Mouse (Mus musculus) midbrain, embryonic 13.5 days (tissue): ENCODE results near the gene Coro2a. TPM values are rescaled to one million over a fixed set of nuclear protein-coding genes. Genes with fewer than 3 reads are reported as not detected.

ENCODE experiments used
- ATAC-seq: fragments of 200-750 bp; cut with Nextera tagmentation; 2 replicates; pipeline ENCODE4 v1.8.0; 2017; ENCODE audit warnings: mild to moderate bottlenecking, moderate TSS enrichment, moderate library complexity
- H3K27ac ChIP-seq: fragments of 300-500 bp; sonication (generic); 2 replicates; pipeline ENCODE4 v1.5.1; 2015; ENCODE audit warnings: inconsistent platforms, mild to moderate bottlenecking, moderate library complexity
- H3K27me3 ChIP-seq: fragments of 300-500 bp; sonication (generic); 2 replicates; pipeline ENCODE4 v1.6.1; 2015; ENCODE audit warnings: mild to moderate bottlenecking, inconsistent platforms
- H3K36me3 ChIP-seq: fragments of 300-500 bp; sonication (generic); 2 replicates; pipeline ENCODE4 v1.6.1; 2015; ENCODE audit warnings: mild to moderate bottlenecking, inconsistent platforms
- H3K4me1 ChIP-seq: fragments of 300-500 bp; sonication (generic); replicated peaks from 2 replicates; pipeline ENCODE4 v1.6.1; 2015; ENCODE audit warnings: inconsistent platforms
- H3K4me2 ChIP-seq: fragments of 300-500 bp; sonication (generic); replicated peaks from 2 replicates; pipeline ENCODE4 v1.6.1; 2015; ENCODE audit warnings: moderate library complexity, mild to moderate bottlenecking, inconsistent platforms
- H3K4me3 ChIP-seq: fragments of 300-500 bp; sonication (generic); replicated peaks from 2 replicates; pipeline ENCODE4 v1.5.1; 2015; ENCODE audit warnings: mild to moderate bottlenecking, inconsistent platforms
- H3K9ac ChIP-seq: fragments of 300-500 bp; sonication (generic); replicated peaks from 2 replicates; pipeline ENCODE4 v1.6.1; 2015; ENCODE audit warnings: mild to moderate bottlenecking, inconsistent platforms
- H3K9me3 ChIP-seq: fragments of 300-500 bp; sonication (generic); 2 replicates; pipeline ENCODE4 v1.6.1; 2016; ENCODE audit warnings: mild to moderate bottlenecking, inconsistent platforms
- WGBS: fragments of 180-500 bp; shearing (Covaris S2); methylation state at CpG from one replicate; pipeline ENCODE4 v1.1.7; 2015; 5-methylcytosine and 5-hydroxymethylcytosine counted together
- polyA plus RNA-seq: library from polyadenylated mRNA; unstranded; fragments of >200 nt; fragmentation: Nextera tagmentation; extraction: Ambion mirVana; gene quantifications from 2 replicates; pipeline ENCODE4 v1.2.1, GENCODE M21; 2015

The Coro2a gene
- polyA plus RNA-seq, 1 experiment from 2014 or later, result 2.5 TPM

DNA sequence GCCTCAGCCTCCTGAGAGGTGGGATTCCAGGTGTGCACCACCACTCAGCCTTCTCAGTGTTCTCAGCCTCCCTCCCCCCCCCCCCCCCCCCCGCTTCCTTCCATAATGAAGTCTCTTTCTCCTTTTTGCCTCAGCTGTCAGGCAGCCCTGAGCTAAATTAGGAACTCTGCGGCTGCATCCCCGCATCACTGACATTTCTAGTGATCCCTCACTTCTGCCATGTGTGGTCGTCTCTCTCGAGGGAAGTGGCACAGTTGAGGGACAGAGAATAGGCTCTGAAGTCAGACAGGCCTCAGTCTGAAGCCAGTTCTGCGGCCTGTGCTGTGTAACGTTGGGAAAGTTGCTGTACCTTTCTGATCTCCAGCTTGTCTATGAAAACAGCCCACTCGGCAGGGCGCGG is 52.0 kb downstream of the Coro2a start:
- WGBS, result 77% methylated on average over 9 of the region's 10 CpGs
- H3K9ac ChIP-seq, result no peak overlapping the region
- no peak overlapping the region for H3K4me2 ChIP-seq
- ATAC-seq, result no peak
- no peaks in the 10 kb centered on the region for H3K27me3 ChIP-seq
- H3K4me3 ChIP-seq, result no peak overlapping the region
- H3K36me3 ChIP-seq, result no peaks in the 10 kb centered on the region
- H3K9me3 ChIP-seq, result no peaks in the 10 kb centered on the region
- H3K27ac ChIP-seq, result no peak overlapping the region
- H3K4me1 ChIP-seq, result peaks cover 6% of the 10 kb centered on the region; the same call in 1 of the 2 replicates

DNA sequence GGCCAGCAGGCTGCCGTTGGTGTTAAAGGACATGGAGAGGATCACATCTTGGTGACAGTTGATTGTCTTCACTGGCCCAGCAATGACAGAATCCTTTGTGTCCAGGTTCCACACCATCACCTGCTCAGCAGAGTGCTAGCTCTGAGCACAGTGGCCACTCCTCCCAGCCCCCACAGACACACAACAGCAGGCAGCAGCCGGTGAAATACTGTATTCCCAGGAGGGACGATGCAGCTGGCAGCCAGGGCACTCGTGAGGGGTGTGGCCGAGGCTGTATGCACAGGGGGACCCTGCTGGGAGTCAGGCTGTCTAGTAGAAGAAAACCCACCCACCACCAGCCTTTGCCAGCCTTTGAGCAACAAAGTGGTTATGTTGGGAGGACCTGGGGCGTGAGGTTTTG is 55.3 kb downstream of the Coro2a start:
- 40% methylated on average over 6 of the region's 6 CpGs for WGBS
- Histone ChIP-seq H3K27ac (no peak overlapping the region), H3K4me1 (peaks cover 6% of the 10 kb centered on the region; the same call in 1 of the 2 replicates), H3K27me3 (no peaks in the 10 kb centered on the region), H3K4me2 (no peak overlapping the region), H3K4me3 (no peak overlapping the region), H3K9ac (no peak overlapping the region), H3K9me3 (no peaks in the 10 kb centered on the region), H3K36me3 (no peaks in the 10 kb centered on the region; the same call in 1 of the 2 replicates)
- no peak for ATAC-seq

DNA sequence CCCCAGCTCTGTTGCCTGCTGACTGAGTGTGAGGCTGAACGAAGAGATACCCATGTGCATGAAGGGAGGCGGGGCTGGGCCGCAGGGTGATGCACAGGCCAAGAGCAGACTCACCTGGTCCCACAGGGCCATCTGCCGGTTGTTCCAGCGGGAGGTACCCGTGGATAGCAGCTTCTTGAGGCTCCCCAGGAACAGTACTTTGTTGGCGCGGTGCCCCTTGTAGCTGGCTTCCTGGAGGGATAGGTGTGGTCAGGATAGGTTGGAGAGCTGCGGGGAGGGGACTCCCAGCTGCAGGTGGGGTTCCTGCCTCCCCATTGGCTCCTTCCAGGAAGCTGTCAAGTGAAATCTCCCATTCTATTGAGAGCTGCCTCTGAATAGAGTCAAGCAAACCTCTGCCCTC is 56.5 kb downstream of the Coro2a start:
- ATAC-seq, result no peak
- H3K4me1 ChIP-seq, result peaks cover 6% of the 10 kb centered on the region; the same call in 1 of the 2 replicates
- H3K27ac ChIP-seq, result no peak overlapping the region
- H3K4me2 ChIP-seq, result no peak overlapping the region
- no peaks in the 10 kb centered on the region for H3K9me3 ChIP-seq
- 16% methylated on average over 9 of the region's 9 CpGs for WGBS
- H3K9ac ChIP-seq, result no peak overlapping the region
- H3K27me3 ChIP-seq, result 0 out of 2 replicates have a peak, but pooled peaks cover 3% of the 10 kb centered on the region
- no peak overlapping the region for H3K4me3 ChIP-seq
- H3K36me3 ChIP-seq, result no peaks in the 10 kb centered on the region; the same call in 1 of the 2 replicates

DNA sequence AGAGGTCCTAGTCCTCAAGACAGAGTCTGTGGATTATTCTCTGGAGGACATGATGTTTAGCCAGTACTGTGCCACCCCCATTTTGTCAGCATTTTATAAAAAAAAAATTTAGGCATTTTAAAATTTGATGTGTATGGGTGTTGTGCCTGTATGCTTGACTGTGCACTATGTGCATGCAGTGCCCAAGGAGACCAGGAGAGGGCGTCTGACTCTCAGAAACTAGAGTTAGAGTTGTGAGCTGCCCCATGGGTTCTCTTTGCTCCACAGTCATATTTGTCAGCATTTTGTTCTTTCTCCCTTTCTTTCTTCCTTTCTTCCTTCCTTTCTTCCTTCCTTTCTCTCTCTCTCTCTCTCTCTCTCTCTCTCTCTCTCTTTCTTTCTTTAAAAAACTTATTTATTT is 57.7 kb downstream of the Coro2a start:
- no peak for ATAC-seq
- Histone ChIP-seq H3K4me2 (no peak overlapping the region), H3K36me3 (no peaks in the 10 kb centered on the region; the same call in 1 of the 2 replicates), H3K27me3 (0 out of 2 replicates have a peak, but pooled peaks cover 3% of the 10 kb centered on the region), H3K9ac (no peak overlapping the region), H3K4me3 (no peak overlapping the region), H3K4me1 (peaks cover 6% of the 10 kb centered on the region; the same call in 1 of the 2 replicates), H3K27ac (no peak overlapping the region), H3K9me3 (no peaks in the 10 kb centered on the region)
- WGBS, result 44% methylated on average over 1 of the region's 1 CpGs

DNA sequence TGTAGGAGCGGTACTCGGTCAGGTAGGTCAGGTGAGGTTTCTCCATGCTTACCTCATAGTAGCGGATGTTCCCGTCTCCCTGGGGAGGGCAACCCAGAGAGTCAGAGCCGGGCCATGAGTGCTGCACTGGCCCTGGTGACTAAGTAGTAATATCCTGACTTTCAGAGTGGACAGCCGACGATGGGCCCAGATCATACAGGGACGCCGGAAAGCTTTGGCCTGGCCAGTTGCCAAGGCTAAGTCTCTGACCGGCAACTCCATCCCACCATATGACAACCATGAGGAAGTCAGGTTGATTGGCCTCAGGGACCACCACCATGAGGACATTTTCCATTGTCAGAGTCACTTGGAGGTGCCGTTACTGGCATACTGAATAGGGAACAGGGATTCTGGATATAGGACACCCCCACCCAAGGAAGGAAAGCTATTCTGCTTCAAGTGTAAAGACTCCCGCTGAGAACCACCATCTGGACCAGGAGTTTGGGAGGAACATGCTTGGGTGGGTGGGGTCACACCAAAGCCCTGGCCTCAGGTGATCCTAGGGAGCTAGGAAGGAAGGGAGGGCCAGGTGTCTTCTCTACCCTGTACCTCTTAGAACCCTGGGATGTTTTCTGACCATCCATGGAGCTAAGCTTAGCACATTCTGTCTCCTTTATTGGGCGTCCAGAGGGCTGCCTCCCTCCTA is 58.5 kb downstream of the Coro2a start:
- Histone ChIP-seq H3K4me1 (peaks cover 6% of the 10 kb centered on the region; the same call in 1 of the 2 replicates), H3K36me3 (no peaks in the 10 kb centered on the region; the same call in 1 of the 2 replicates), H3K9ac (no peak overlapping the region), H3K27ac (no peak overlapping the region), H3K4me3 (no peak overlapping the region), H3K27me3 (peaks cover 5% of the 10 kb centered on the region), H3K9me3 (no peaks in the 10 kb centered on the region), H3K4me2 (no peak overlapping the region)
- 94% methylated on average over 13 of the region's 13 CpGs for WGBS
- ATAC-seq, result no peak

DNA sequence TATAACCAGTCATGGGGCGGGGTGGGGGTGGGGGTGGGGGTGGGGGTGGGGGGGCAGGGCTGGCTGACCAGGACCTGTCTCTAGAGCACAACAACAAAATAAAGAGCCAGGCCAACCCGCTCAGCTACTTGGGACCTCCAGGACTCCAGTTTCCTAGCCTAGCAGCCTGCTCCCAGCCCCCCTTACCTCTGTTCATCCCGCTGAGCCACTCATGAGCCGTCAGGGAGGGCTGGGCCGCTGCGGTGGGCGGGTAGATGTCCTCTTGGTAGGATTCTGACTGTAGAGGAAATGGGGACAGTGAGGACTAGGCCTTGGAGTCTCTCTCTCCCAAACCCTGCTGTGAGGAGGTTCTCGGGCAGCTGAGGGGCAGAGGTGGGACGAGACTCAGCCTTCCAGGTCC is 60.3 kb downstream of the Coro2a start:
- H3K9me3 ChIP-seq, result no peaks in the 10 kb centered on the region
- H3K27ac ChIP-seq, result no peak overlapping the region
- WGBS, result 47% methylated on average over 9 of the region's 9 CpGs
- H3K27me3 ChIP-seq, result peaks cover 21% of the 10 kb centered on the region
- no peak overlapping the region for H3K4me3 ChIP-seq
- no peak overlapping the region for H3K9ac ChIP-seq
- no peaks in the 10 kb centered on the region; the same call in 1 of the 2 replicates for H3K36me3 ChIP-seq
- no peak overlapping the region for H3K4me2 ChIP-seq
- H3K4me1 ChIP-seq, result peaks cover 3% of the 10 kb centered on the region; the same call in 1 of the 2 replicates
- ATAC-seq, result no peak

DNA sequence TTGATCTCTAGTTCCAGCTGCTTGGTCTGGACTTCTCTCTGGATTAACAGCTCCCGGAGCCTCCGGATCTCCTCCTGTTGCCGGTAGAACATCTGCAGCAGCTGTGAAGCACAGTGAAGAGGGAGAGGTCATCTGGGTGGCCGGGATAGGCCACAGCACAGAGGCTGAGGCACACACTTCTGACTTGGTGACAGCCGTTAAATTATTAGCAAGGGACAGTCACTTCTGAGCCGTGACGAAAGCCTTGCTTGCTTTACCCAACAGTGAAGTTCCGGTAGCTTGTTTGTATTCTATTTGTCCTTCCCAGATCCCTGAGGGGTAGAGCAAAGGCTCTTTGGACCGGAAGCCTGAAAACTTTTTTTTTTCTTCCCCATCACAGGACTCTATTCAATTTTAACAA is 62.8 kb downstream of the Coro2a start:
- Histone ChIP-seq H3K27ac (no peak overlapping the region), H3K4me1 (peaks cover 12% of the 10 kb centered on the region), H3K9me3 (no peaks in the 10 kb centered on the region), H3K36me3 (no peaks in the 10 kb centered on the region; the same call in 1 of the 2 replicates), H3K27me3 (peaks cover 47% of the 10 kb centered on the region), H3K4me3 (no peak overlapping the region), H3K4me2 (no peak overlapping the region), H3K9ac (no peak overlapping the region)
- WGBS, result 71% methylated on average over 9 of the region's 9 CpGs
- ATAC-seq, result no peak

DNA sequence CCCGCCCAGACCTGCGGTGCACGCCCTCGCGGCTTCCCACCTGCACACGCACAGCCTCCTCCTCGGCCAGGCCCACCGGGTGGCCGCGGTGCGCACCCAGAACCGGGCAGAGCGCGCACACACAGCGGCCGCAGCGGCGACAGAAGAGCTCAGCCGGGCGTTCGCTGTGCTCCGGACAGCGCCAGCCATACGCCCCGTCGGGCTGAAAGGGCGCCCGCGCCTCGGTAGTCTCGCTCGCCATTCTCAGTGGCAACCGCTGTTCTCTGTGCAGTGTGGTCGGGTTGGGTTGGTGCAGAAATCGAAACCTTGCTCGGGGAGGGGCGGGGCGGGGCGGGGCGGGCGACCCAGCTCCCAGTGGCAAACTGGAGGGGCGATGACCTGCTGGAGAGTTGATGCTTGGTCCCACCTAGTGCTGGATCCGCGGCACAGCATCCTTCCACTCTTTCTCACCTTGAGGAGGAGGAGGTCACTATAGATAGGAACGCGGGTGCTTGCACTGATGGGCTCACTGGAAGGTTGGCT is 66.1 kb downstream of the Coro2a start, which contains the start of gene Trim14:
TSS of gene Trim14 (minus strand) at position 302 of the 522 bp plus-strand sequence.
- Histone ChIP-seq H3K4me1 (peaks cover 15% of the 10 kb centered on the region), H3K27ac (no peak within 1 kb of the TSS), H3K4me2 (peak within 1 kb of the TSS; percentile 64), H3K27me3 (peaks cover 72% of the 10 kb centered on the region), H3K9ac (peak within 1 kb of the TSS; percentile 59), H3K36me3 (no peaks in the 10 kb centered on the region), H3K4me3 (peak within 1 kb of the TSS; percentile 42), H3K9me3 (no peaks in the 10 kb centered on the region)
- WGBS, result 1% methylated on average over 42 of the region's 46 CpGs
- ATAC-seq, result peak; percentile 58; the same call in 1 of the 2 replicates

DNA sequence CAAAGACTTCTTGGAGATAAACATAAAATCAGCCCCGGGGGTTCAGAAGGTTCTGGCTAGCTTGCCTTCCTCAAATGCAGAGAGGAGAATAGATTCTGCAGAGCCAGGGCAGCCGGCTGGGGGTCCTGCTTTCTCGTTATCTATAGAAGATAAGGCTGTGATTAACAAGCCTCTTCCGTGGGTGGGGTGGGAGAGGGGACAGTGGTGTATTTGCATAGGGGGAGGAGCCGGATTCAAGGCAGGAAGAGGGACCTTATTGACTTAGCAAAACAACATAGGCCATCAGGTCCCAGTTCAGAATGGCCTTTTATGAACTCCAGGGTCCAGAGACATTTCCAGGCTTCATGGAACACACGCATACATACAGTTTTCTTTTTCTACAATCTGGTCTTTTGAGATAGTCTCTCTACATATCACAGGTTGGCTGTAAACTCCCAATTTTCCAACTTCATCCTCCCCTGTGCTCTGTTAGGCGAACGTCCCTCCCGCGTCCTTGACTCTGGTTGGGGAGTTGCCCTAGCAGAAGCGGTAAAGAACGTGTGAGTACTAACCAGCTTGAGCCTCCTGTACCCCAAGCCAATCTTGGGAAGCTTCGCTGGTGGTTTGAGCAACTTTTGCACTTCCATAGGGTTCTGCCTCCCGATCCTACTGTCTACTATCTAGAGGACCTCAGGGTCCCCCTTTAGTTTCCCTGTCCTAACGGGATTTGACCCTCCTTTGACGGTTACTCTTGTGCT is 66.7 kb downstream of the Coro2a start:
- Histone ChIP-seq H3K9me3 (no peaks in the 10 kb centered on the region), H3K27me3 (peaks cover 69% of the 10 kb centered on the region), H3K27ac (no peak overlapping the region), H3K9ac (peak overlapping the region; percentile 59), H3K4me3 (peak overlapping the region; percentile 42), H3K36me3 (no peaks in the 10 kb centered on the region), H3K4me2 (peak overlapping the region; percentile 64), H3K4me1 (peaks cover 15% of the 10 kb centered on the region)
- peak; percentile 9; the same call in 1 of the 2 replicates for ATAC-seq
- WGBS, result 9% methylated on average over 16 of the region's 16 CpGs

DNA sequence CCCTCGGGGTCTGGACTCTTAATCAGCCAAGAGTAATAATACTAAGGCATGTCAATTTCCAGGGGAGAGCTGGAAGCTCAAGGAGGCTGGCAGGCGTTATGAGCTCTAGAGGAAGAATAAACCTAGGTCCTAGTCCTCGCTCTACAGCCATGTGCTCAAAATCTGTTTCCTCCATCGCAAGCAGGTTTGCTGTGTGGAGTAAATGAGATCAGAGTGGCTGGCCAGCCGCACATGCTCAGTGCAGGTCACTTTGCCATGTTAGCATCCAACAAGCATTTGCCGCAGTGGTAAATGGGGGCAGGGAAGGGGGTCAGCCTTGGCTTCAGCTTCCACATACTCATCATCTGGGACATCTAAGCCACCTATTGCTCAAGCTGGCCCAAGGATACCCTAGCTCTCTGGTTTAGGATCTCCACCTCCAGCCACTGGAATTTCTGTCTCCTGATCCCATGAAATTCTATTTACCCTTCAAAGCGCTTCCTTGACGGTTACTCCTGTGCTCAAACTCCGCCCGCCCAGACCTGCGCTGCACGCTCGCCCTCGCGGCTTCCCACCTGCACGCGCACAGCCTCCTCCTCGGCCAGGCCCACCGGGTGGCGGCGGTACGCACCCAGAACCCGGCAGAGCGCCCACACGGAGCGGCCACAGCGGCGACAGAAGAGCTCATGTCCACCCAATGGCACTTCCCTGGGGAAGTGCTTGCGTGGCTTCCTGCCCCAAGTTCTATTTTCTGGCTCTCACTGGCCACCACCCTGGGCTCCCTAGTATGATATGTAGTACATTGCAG is 67.9 kb downstream of the Coro2a start:
- Histone ChIP-seq H3K27ac (no peak overlapping the region), H3K4me3 (peak overlapping the region; percentile 28), H3K4me1 (peaks cover 15% of the 10 kb centered on the region), H3K27me3 (peaks cover 69% of the 10 kb centered on the region), H3K9ac (no peak overlapping the region), H3K9me3 (no peaks in the 10 kb centered on the region), H3K36me3 (no peaks in the 10 kb centered on the region), H3K4me2 (peak overlapping the region; percentile 46)
- 11% methylated on average over 29 of the region's 29 CpGs for WGBS
- 0 out of 2 replicates have a peak, but pooled peaks have one; percentile 41 for ATAC-seq

DNA sequence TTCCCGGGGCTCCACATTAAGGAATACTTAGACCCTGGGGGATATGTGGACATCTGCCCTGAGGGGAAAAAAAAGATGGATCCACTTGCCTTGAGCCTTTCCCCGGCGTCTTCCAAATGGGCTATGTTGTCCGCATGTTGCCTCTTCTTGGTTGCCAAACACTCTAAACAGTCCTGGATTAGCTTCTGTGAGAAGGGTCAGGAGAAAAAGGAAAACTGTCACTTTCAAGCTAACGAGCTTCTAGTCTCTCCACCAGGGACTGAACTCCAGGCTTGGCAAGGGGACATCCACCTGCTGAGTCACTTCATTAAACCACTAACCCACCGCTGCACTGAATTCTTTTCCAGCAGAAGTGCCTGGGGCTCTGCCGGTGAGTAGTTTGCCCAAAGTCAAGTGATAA is 69.1 kb downstream of the Coro2a start:
- no peak for ATAC-seq
- Histone ChIP-seq H3K27ac (no peak overlapping the region), H3K4me3 (no peak overlapping the region), H3K27me3 (peaks cover 61% of the 10 kb centered on the region), H3K9me3 (no peaks in the 10 kb centered on the region), H3K4me1 (peaks cover 15% of the 10 kb centered on the region), H3K9ac (no peak overlapping the region), H3K4me2 (no peak overlapping the region), H3K36me3 (no peaks in the 10 kb centered on the region)
- WGBS, result 74% methylated on average over 7 of the region's 7 CpGs
